Mouse (Mus musculus) midbrain, embryonic 11.5 days (tissue): ENCODE results near the gene Prg2. TPM values are rescaled to one million over a fixed set of nuclear protein-coding genes. Genes with fewer than 3 reads are reported as not detected.

Experiments used
- ATAC-seq: fragments of 200-750 bp; cut with Nextera tagmentation; 2 replicates; pipeline ENCODE4 v1.8.0; 2017; ENCODE audit warnings: moderate TSS enrichment, moderate library complexity; ENCODE audit not compliant: low FRiP score
- DNase-seq: peaks from one replicate; pipeline ENCODE4 v3.0.0; 2015; ENCODE audit warnings: low spot score; ENCODE audit errors: missing footprints
- H3K27ac ChIP-seq: fragments of 300-500 bp; sonication (generic); 2 replicates; pipeline ENCODE4 v1.5.1; 2014; ENCODE audit warnings: low read depth, low read length
- H3K27me3 ChIP-seq: fragments of 300-500 bp; sonication (generic); 2 replicates; pipeline ENCODE4 v1.6.1; 2014; ENCODE audit warnings: mild to moderate bottlenecking, low read length, moderate library complexity, mixed read lengths; ENCODE audit not compliant: control insufficient read depth, insufficient read depth
- H3K36me3 ChIP-seq: fragments of 300-500 bp; sonication (generic); 2 replicates; pipeline ENCODE4 v1.6.1; 2014; ENCODE audit warnings: mild to moderate bottlenecking, low read length, moderate library complexity, mixed read lengths; ENCODE audit not compliant: control insufficient read depth, insufficient read depth
- H3K4me1 ChIP-seq: fragments of 300-500 bp; sonication (generic); 2 replicates; pipeline ENCODE4 v1.6.1; 2014; ENCODE audit warnings: low read length; ENCODE audit not compliant: control insufficient read depth, insufficient read depth
- H3K4me2 ChIP-seq: fragments of 300-500 bp; sonication (generic); 2 replicates; pipeline ENCODE4 v1.6.1; 2014; ENCODE audit warnings: mild to moderate bottlenecking, moderate library complexity
- H3K4me3 ChIP-seq: fragments of 300-500 bp; sonication (generic); 2 replicates; pipeline ENCODE4 v1.5.1; 2014; ENCODE audit warnings: low read depth, low read length
- H3K9ac ChIP-seq: fragments of 300-500 bp; sonication (generic); 2 replicates; pipeline ENCODE4 v1.6.1; 2014; ENCODE audit warnings: low read length
- H3K9me3 ChIP-seq: fragments of 300-500 bp; sonication (generic); 2 replicates; pipeline ENCODE4 v1.6.1; 2016; ENCODE audit warnings: low read length; ENCODE audit not compliant: control insufficient read depth
- WGBS: fragments of 180-500 bp; shearing (Covaris S2); extraction: QIAGEN DNeasy Blood & Tissue Kit; methylation state at CpG from one replicate; pipeline ENCODE4 v1.1.7; 2014; 5-methylcytosine and 5-hydroxymethylcytosine counted together
- polyA plus RNA-seq: library from polyadenylated mRNA; unstranded; fragments of >200 nt; fragmentation: Nextera tagmentation; extraction: Ambion mirVana; gene quantifications from 2 replicates; pipeline ENCODE4 v1.2.1, GENCODE M21; 2014

The Prg2 gene
- polyA plus RNA-seq, 1 experiment from 2014 or later: 0.22 TPM

DNA sequence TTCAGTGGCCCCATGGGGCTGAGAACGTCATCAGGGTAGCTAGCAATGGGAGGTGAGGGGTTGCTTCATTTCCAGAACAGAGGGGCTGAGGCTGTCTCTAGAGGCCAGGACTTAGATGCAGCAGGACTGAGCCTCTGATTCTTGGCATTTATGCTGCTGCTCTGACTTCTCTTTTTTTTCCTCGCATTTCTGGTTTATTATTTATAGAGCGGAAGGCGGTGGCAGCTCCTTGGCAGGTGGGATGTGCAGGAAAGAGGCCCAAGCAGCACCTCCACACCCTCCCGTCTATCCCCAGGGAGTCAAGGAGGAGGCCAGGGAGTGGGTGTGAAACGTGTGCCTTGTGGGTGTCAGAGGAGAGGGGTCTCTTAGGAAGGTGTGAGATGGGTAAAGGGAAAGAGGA is 50.7 kb downstream of the Prg2 start:
- no peaks in the 10 kb centered on the region for H3K9me3 ChIP-seq
- H3K27ac ChIP-seq: no peak overlapping the region
- H3K36me3 ChIP-seq: no peaks in the 10 kb centered on the region
- 62% methylated on average over 6 of the region's 6 CpGs for WGBS
- no peak for ATAC-seq
- no peak overlapping the region for H3K4me3 ChIP-seq
- H3K4me2 ChIP-seq: no peak overlapping the region
- no peak overlapping the region for H3K9ac ChIP-seq
- no peak for DNase-seq
- no peaks in the 10 kb centered on the region for H3K27me3 ChIP-seq
- no peaks in the 10 kb centered on the region for H3K4me1 ChIP-seq

DNA sequence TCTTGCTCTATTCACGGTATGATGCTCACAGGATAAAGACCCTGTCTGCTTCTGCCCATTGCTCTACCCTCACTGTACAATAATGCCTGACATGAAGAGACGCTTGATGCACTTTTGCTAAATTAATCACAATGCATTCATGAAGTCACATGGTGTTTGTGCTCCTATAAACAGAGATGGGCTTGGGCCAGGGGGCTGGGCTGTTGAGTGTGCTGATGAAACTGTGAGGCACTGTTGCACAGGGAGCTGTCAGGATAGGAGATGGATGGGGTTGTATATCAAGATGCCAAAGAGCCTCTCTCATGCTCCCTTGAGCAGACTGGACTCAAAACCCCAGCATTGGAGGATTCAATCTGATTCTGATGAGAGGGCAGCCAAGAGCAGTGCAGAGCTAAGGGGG is 52.9 kb downstream of the Prg2 start:
- WGBS: 89% methylated on average over 2 of the region's 2 CpGs
- H3K9ac ChIP-seq: no peak overlapping the region
- H3K27ac ChIP-seq: no peak overlapping the region
- ATAC-seq: no peak
- no peak overlapping the region for H3K4me2 ChIP-seq
- no peaks in the 10 kb centered on the region for H3K27me3 ChIP-seq
- DNase-seq: peak; percentile 44
- peaks cover 7% of the 10 kb centered on the region for H3K4me1 ChIP-seq
- no peaks in the 10 kb centered on the region for H3K36me3 ChIP-seq
- no peak overlapping the region for H3K4me3 ChIP-seq
- no peaks in the 10 kb centered on the region for H3K9me3 ChIP-seq

Other genes starting within 250 kb of the Prg2 start
- gene Ypel4, start 246.4 kb upstream of the Prg2 start, polyA plus RNA-seq: 13.6 and 14.2 TPM in 2 replicates
- gene Gm19426, start 236.8 kb upstream of the Prg2 start, polyA plus RNA-seq: 4.5 and 6.5 TPM in 2 replicates
- 37.0 and 39.2 TPM in 2 replicates for gene Serping1, start 205.0 kb upstream of the Prg2 start, polyA plus RNA-seq
- 39.4 and 39.5 TPM in 2 replicates for gene Ube2l6, start 181.6 kb upstream of the Prg2 start, polyA plus RNA-seq
- gene Smtnl1, start 157.8 kb upstream of the Prg2 start, polyA plus RNA-seq: 0.15 TPM in 1 of 2 replicates, not detected in the other
- 38.1 and 43.1 TPM in 2 replicates for gene Timm10, start 153.5 kb upstream of the Prg2 start, polyA plus RNA-seq
- gene Slc43a1, start 141.6 kb upstream of the Prg2 start, polyA plus RNA-seq: 16.3 and 18.6 TPM in 2 replicates
- gene Rtn4rl2, start 93.8 kb upstream of the Prg2 start, polyA plus RNA-seq: 1.4 and 1.6 TPM in 2 replicates
- gene Slc43a3, start 43.9 kb upstream of the Prg2 start, polyA plus RNA-seq: 17.6 and 19.0 TPM in 2 replicates
- not detected in 2 replicates for gene Prg3, start 7.8 kb downstream of the Prg2 start, polyA plus RNA-seq
- 345 and 352 TPM in 2 replicates for gene Ssrp1, start 56.8 kb downstream of the Prg2 start, polyA plus RNA-seq
- gene P2rx3, start 57.0 kb downstream of the Prg2 start, polyA plus RNA-seq: 2.8 and 3.0 TPM in 2 replicates
- gene Tnks1bp1, start 67.6 kb downstream of the Prg2 start, polyA plus RNA-seq: 8.1 and 9.6 TPM in 2 replicates
- gene Aplnr, start 155.8 kb downstream of the Prg2 start, polyA plus RNA-seq: 29.8 and 29.9 TPM in 2 replicates
- 1.2 and 1.3 TPM in 2 replicates for gene Lrrc55, start 216.7 kb downstream of the Prg2 start, polyA plus RNA-seq